Mouse (Mus musculus) heart, postnatal 0 days (tissue): ENCODE results near the gene Sik3. TPM values are rescaled to one million over a fixed set of nuclear protein-coding genes. Genes with fewer than 3 reads are reported as not detected.

Experiments
- ATAC-seq: fragments of 200-750 bp; cut with Nextera tagmentation; 2 replicates; pipeline ENCODE4 v1.8.0; 2017; ENCODE audit warnings: low read depth, moderate number of reproducible peaks, moderate library complexity; ENCODE audit not compliant: insufficient read depth
- DNase-seq: peaks from one replicate; pipeline ENCODE4 v3.0.0-alpha.2; 2016; ENCODE audit warnings: low spot score
- H3K27ac ChIP-seq: fragments of 300-500 bp; sonication (generic); 2 replicates; pipeline ENCODE4 v1.5.1; 2014; ENCODE audit warnings: low read depth, mild to moderate bottlenecking
- H3K27me3 ChIP-seq: fragments of 300-500 bp; sonication (generic); 2 replicates; pipeline ENCODE4 v1.6.1; 2014; ENCODE audit warnings: low read length, mixed read lengths; ENCODE audit not compliant: control insufficient read depth, insufficient read depth
- H3K36me3 ChIP-seq: fragments of 300-500 bp; sonication (generic); replicated peaks from 2 replicates; pipeline ENCODE4 v1.6.1; 2014; ENCODE audit warnings: low read length, mixed read lengths; ENCODE audit not compliant: control insufficient read depth, insufficient read depth
- H3K4me1 ChIP-seq: fragments of 300-500 bp; sonication (generic); 2 replicates; pipeline ENCODE4 v1.6.1; 2014; ENCODE audit warnings: antibody characterized with exemption; ENCODE audit not compliant: control insufficient read depth, insufficient read depth
- H3K4me2 ChIP-seq: fragments of 300-500 bp; sonication (generic); 2 replicates; pipeline ENCODE4 v1.6.1; 2014; ENCODE audit warnings: low read depth, mild to moderate bottlenecking, low read length, moderate library complexity
- H3K4me3 ChIP-seq: fragments of 300-500 bp; sonication (generic); 2 replicates; pipeline ENCODE4 v1.5.1; 2014; ENCODE audit warnings: low read depth, low read length
- H3K9ac ChIP-seq: fragments of 300-500 bp; sonication (generic); replicated peaks from 2 replicates; pipeline ENCODE4 v1.6.1; 2014; ENCODE audit warnings: low read depth, low read length, mixed read lengths
- H3K9me3 ChIP-seq: fragments of 300-500 bp; sonication (generic); replicated peaks from 2 replicates; pipeline ENCODE4 v1.6.1; 2016; ENCODE audit warnings: low read length; ENCODE audit not compliant: control insufficient read depth
- CTCF ChIP-seq: IDR thresholded peaks from 2 replicates; pipeline ENCODE4 v1.5.1; 2016; ENCODE audit warnings: antibody characterized with exemption, control low read depth, low read depth
- EP300 ChIP-seq: IDR thresholded peaks from 2 replicates; pipeline ENCODE4 v1.6.1; 2016; ENCODE audit warnings: antibody characterized with exemption, low read depth
- WGBS: fragments of 180-500 bp; shearing (Covaris S2); extraction: QIAGEN DNeasy Blood & Tissue Kit; methylation state at CpG from one replicate; pipeline ENCODE4 v1.1.7; 2014; 5-methylcytosine and 5-hydroxymethylcytosine counted together
- polyA plus RNA-seq: library from polyadenylated mRNA; unstranded; fragments of >200 nt; fragmentation: Nextera tagmentation; extraction: Ambion mirVana; gene quantifications from 2 replicates; pipeline ENCODE4 v1.2.1, GENCODE M21; 2015
- total RNA-seq: library from RNA; depleted of rRNA; stranded (reverse); fragments of >200 nt; gene quantifications from 2 replicates; pipeline ENCODE4 v1.2.3, GENCODE M21; 2014; ENCODE audit warnings: low replicate concordance

Gene Sik3
- total and polyA plus RNA-seq, 2 experiments from 2014 or later: 13.1 to 35.3 TPM

- H3K27ac ChIP-seq: no peak overlapping the region
- DNase-seq: no peak
- H3K9me3 ChIP-seq: no peaks in the 10 kb centered on the region
- no peak for TF ChIP-seq CTCF
- TF ChIP-seq EP300: no peak
- peaks cover 17% of the 10 kb centered on the region; the same call in 1 of the 2 replicates for H3K4me1 ChIP-seq
- H3K4me2 ChIP-seq: no peak overlapping the region
- ATAC-seq: no peak
- H3K36me3 ChIP-seq: no peaks in the 10 kb centered on the region
- H3K4me3 ChIP-seq: no peak overlapping the region
- H3K9ac ChIP-seq: no peak overlapping the region
- WGBS: 76% methylated on average over 4 of the region's 4 CpGs
- H3K27me3 ChIP-seq: no peaks in the 10 kb centered on the region
These were observed 56.4 kb downstream of the Sik3 start for GRCm38 (mm10) chr9:46069013-46069412.

DNA sequence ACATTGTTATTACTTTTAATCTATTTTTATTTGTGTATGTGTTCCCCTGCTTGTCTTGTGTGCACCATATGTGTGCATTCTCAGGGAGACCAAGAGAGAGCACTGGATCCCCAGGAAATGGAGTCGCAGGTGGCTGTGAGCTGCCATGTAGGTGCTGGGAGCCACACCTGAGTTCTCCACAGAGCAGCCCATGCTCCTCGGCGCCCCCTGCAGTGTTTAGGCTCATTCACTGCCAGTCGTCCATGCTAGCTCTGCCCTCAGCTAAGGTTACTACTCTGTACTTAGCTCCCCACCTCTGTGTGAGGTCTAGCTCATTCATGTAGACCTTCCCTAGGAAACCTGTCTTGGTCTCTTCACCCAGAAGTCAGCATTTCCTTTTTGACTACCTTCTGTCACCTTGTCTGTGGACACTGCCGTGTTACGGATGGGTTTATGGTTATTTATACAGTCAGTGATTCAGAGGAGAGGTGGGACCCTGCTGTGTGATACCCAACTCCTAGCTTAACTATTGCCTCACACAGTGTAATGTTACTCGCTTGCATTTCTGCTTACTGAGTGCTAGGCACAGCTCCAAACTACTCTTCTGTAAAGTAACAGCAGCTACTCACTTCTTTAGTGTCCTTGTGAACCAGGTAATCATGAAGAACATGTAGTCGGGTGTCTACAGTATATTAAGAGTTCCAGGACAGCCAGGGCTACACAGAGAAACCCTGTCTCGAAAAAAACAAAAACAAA, 59.6 kb downstream of the Sik3 start:
- Histone ChIP-seq H3K4me3 (no peak overlapping the region), H3K4me1 (peaks cover 13% of the 10 kb centered on the region; the same call in 1 of the 2 replicates), H3K9me3 (no peaks in the 10 kb centered on the region), H3K9ac (no peak overlapping the region), H3K4me2 (no peak overlapping the region), H3K27ac (no peak overlapping the region), H3K27me3 (no peaks in the 10 kb centered on the region), H3K36me3 (no peaks in the 10 kb centered on the region)
- WGBS: 76% methylated on average over 9 of the region's 9 CpGs
- ATAC-seq: no peak
- no peak for DNase-seq
- TF ChIP-seq EP300 (no peak), CTCF (no peak)

DNA sequence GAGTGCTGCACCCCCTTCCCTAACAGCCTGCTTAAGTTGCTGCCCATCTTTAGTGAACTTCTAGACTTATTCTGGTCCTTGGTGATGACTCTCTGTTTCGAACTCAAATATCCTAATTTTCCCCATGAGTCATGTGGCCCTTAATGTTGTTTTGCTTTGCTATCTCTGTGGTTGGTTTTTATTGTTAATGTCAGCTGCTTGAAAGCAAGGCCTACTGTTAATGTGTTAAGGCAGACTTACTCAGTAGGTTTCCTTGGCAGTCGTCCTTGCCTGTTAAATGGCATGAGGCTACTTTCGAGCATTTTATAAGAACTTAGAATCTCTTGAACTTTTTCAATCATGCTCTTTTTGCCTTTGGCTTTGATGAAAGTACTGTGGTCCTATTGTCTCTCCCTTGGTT, 60.8 kb downstream of the Sik3 start:
- 78% methylated on average over 3 of the region's 3 CpGs for WGBS
- Histone ChIP-seq H3K9me3 (no peaks in the 10 kb centered on the region), H3K27ac (no peak overlapping the region), H3K4me3 (no peak overlapping the region), H3K4me1 (peaks cover 7% of the 10 kb centered on the region; the same call in 1 of the 2 replicates), H3K9ac (no peak overlapping the region), H3K27me3 (no peaks in the 10 kb centered on the region), H3K36me3 (no peaks in the 10 kb centered on the region), H3K4me2 (no peak overlapping the region)
- TF ChIP-seq CTCF: no peak
- TF ChIP-seq EP300: no peak
- ATAC-seq (no peak), DNase-seq (no peak)

DNA sequence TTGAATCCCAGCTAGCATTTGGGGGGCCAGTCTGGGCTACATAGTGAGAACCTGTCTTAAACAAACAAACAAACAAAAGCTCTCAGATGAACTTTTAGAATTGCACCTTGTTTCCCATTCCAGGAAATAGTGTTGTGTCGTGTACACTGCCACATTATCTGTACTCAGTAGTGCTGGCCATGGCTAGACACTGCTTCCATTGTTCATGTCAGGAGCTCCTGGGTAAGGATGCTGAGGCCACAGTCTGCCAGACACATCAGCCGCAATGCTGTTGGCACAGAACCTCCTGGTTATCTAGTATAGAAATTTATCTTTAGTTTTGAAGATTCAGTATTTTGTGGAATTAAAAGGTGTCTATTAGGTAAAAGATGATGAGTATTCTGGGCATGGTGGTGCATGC, 63.0 kb downstream of the Sik3 start:
- Histone ChIP-seq H3K4me2 (no peak overlapping the region), H3K27ac (no peak overlapping the region), H3K9me3 (no peaks in the 10 kb centered on the region), H3K9ac (no peak overlapping the region), H3K27me3 (no peaks in the 10 kb centered on the region), H3K4me1 (no peaks in the 10 kb centered on the region), H3K36me3 (no peaks in the 10 kb centered on the region), H3K4me3 (no peak overlapping the region)
- TF ChIP-seq CTCF (no peak), EP300 (no peak)
- ATAC-seq (no peak), DNase-seq (no peak)
- WGBS: 52% methylated on average over 2 of the region's 2 CpGs

- Histone ChIP-seq H3K27ac (peak overlapping the region; percentile 21), H3K36me3 (no peaks in the 10 kb centered on the region), H3K4me1 (peaks cover 18% of the 10 kb centered on the region), H3K4me2 (no peak overlapping the region), H3K27me3 (no peaks in the 10 kb centered on the region), H3K4me3 (no peak overlapping the region), H3K9me3 (no peaks in the 10 kb centered on the region), H3K9ac (no peak overlapping the region)
- no peak for DNase-seq
- WGBS: 37% methylated on average over 6 of the region's 6 CpGs
- TF ChIP-seq CTCF (no peak), EP300 (no peak)
- ATAC-seq: peak; percentile 36; the same call in 1 of the 2 replicates
These were observed 69.8 kb downstream of the Sik3 start for GRCm38 (mm10) chr9:46082381-46082821.

DNA sequence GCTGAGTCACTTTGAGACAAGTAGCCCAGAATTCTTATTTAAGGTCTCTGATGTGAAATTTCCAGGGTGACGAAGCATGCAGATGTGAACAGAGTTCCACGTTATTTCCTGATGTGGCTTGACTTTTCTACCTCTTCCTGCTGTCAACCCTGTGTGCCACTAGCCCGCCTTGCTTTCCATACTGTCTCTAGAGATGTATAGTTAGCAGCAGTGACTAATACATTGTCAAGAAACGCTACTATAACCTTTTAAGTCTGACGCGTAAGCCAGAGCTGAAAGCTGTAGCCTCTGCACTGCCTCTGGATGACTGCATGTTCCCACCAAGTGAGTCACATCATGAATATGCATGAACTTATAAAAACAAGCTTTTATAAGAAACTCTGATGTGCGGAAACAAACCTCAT, 70.9 kb downstream of the Sik3 start:
- DNase-seq: no peak
- no peak overlapping the region for H3K9ac ChIP-seq
- H3K36me3 ChIP-seq: no peaks in the 10 kb centered on the region
- no peaks in the 10 kb centered on the region for H3K9me3 ChIP-seq
- TF ChIP-seq EP300 (no peak), CTCF (no peak)
- no peak for ATAC-seq
- no peaks in the 10 kb centered on the region for H3K27me3 ChIP-seq
- peaks cover 18% of the 10 kb centered on the region for H3K4me1 ChIP-seq
- no peak overlapping the region for H3K4me2 ChIP-seq
- WGBS: 88% methylated on average over 7 of the region's 7 CpGs
- no peak overlapping the region for H3K27ac ChIP-seq
- H3K4me3 ChIP-seq: no peak overlapping the region
